Mouse (Mus musculus) kidney, postnatal 36 days (tissue): ENCODE data around the gene Gm5565.
"Not testable (repeated sequence)": the region's sequence is repeated elsewhere in the genome, so short reads cannot be mapped to it uniquely, and the experiment has no call there.

Source experiments
- DNase-seq, 2 experiments: peaks; one replicate each; pipeline ENCODE4 v3.0.0; 2021 to 2022; ENCODE audit warnings: mixed read lengths in 2 of 2

Gm5565 gene

DNA sequence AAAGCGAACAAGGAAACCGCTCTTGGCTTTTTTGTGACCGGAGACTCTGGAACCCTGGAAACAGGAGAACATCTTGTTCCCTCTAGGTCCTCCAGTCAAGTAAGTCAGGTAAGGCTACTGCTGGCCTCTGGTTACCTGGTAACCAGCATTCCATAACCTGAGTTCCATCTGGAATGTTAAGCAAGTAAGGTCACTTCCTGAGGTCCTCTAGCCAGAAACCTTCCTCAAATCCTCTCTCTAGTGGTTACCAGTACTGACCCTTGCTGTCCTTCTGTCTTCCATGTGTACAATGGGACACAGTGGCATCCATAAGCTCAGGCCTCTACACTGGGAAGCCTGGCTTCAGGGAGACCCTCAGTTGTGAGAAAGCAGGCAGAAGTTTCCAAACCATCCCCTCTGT lies at the start of gene Gm5565:
Gm5565 (minus strand) TSS at position 101 of the 400 bp plus-strand sequence.
- not testable (repeated sequence) for DNase-seq

DNA sequence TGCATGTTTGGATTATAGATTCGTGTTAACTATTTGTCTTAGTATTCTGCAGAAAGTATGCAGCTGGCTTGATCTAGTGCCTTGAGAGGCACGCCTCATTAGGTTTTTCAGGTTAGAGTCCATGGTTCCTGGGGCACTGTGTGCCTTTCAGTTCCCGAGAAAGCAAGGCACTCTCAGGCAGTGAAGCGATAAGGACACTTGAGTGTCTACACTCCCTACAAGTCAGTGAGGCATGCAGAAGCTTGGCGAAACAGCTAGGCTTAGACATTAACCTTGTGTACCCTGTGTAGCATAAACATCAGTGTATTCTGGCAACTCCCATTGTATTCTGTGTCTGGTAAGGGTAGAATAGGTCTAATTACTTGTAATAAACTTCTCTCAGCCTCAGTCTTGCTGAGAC lies 45.2 kb upstream of the Gm5565 start:
- DNase-seq = peak; percentile 73 to 93

DNA sequence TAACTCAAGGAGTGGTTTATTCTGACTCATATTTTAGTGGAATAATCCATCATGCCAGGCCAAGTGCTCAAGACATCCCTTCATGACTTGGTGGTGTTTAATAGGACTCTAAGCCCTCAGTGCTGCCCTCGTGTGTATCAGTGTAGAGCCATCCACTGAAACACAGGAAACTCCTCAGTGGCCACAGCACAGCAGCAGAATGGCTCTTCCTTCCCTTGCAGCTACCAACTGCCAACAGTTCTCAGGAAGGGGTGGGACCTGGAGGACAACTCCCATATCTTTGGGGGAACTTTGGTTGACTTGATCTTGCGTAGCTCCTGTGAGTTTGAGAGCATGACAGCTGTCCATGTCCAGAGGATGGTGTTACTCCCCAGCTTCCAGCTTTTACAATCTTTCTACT lies 43.6 kb upstream of the Gm5565 start:
- peak; percentile 21 to 37 for DNase-seq

DNA sequence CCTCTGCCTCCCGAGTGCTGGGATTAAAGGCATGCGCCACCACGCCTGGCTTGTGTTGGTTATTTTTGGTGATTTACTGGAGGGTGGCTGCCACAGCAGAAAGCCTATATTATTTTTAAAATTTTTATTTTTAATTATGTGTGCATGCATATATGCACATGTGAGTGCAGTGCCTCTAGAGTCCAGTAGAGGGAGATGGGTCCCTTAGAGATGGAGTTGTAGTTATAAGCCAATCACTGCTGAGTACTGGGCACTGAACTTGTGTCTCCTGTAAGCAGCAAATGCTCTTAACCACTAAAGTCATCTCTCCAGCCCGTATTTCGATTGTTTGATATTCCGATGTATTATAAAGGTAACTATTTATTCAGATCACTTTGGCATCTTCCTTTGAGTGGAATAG lies 40.2 kb upstream of the Gm5565 start:
- no peak for DNase-seq

DNA sequence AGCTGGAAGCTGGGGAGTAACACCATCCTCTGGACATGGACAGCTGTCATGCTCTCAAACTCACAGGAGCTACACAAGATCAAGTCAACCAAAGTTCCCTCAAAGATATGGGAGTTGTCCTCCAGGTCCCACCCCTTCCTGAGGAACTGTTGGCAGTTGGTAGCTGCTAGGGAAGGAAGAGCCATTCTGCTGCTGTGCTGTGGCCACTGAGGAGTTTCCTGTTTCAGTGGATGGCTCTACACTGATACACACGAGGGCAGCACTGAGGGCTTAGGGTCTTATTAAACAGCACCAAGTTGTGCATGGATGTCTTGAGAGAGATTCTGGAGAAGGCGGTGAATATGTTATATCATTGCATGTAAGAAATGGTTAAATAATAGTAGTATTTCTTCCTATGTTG lies 39.2 kb upstream of the Gm5565 start:
- DNase-seq = no peak

DNA sequence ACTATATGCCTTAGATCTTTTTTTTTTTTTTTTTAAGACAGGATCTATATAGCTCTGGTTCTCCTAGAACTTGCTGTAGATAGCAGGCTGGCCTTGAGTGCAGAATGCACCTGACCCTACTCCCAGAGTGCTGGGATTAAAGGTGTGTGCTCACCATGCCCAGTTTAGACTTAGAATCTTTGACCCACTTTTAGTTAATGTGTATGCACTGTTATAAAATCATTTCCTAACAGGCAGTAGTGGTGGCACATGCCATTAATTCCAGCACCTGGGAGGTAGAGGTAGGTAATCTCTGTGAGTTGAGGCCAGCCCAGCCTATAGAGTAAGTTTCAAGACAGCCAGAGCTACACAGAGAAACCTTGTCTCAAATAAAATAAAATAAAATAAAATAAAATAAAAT lies 38.7 kb upstream of the Gm5565 start:
- peak; percentile 50 to 82 for DNase-seq

DNA sequence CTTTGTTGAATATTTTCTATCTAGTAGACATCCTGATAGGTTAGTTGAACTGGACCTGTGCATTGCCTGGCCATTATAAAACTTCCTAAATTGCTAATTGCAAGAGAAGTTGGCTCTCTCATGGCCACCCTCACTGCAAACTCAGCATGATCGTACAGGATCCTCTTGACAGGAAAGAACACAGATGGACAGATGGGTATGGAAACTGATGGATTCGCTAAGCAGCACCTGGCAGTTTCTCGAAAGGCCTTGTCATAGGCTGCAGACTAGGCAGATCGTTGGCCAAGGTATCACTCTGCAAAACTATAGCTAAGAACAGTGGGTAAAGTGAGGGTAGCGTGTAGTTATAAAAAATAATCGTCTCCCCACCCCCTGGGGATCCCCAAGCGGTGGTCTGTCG lies 33.0 kb upstream of the Gm5565 start:
- no peak for DNase-seq

DNA sequence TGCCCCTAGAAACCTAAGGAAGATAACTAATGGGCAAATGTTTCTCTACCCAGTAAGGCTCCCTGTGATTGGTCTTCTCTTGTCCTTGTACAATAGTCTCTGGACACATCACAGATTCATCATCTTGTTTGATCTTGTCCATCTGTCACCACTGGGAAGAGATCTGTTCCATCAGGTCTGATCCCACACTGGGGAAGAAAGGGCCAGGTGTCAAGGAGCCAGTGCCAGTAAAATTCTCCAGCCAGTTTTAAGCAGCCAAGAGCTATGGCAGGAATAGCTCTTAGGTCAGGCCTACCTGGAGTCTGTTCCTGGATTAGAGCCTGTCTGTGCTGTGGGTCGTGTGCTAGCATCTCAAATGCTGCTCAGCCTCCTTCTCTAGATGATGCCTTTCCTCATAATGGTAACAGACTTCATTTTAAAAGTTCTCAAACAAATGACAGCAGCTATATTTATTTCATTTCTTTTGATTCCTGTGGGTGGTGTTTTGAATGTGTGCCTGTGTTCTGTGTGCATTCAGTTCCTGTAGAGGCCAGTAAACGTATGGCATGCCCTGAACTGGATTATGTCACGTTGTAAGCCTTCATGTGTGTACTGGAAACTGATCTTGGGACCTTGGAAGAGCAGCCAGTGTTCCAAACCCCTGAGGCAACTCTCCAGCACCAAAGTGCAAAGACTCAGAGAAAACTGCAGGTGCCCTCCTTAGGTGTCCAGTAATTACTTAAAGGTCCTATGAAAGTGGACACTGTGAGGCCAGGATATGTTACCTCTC lies 30.3 kb upstream of the Gm5565 start:
- DNase-seq = peak in 1 of 2 experiments; percentile 21

DNA sequence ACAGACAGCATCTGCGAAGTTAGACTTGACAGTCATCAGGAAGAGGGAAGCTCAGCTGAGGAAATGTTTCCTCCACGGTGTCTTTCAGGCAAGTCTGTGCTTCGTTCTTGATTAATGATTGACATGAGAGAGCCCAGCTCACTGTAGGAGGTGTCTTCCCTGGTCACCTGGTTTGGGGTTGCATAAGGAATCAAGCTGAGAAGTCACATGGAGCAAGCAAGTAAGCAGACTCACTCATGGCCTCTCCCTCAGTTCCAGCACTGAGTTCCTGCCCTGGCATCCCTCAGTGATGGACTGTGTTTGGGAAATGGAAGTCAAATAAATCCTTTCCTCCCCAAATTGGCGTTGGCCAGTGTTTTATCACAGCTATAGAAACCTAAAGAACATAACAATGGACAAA lies 29.8 kb upstream of the Gm5565 start:
- peak; percentile 50 to 73 for DNase-seq

DNA sequence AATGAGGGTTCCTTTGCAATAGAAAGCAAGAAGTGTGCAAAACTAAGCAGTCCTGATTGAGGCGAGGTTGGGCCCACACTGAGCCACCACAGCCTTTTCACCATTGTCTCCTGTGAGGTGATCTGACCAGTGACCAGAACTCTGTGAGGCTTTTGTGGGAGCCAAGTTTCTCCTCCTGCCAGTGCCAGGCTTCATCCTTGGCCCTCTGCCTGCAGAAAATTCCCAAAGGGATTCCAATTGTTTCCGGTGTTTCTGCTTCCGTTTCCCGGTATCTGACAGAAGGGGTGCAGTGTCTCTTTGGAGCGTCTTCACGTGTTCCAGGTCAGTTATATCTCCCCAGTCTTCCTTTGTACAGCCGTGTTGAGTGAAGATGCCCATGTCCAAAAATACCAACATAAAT lies 28.4 kb upstream of the Gm5565 start:
- DNase-seq = peak; percentile 19 to 55

DNA sequence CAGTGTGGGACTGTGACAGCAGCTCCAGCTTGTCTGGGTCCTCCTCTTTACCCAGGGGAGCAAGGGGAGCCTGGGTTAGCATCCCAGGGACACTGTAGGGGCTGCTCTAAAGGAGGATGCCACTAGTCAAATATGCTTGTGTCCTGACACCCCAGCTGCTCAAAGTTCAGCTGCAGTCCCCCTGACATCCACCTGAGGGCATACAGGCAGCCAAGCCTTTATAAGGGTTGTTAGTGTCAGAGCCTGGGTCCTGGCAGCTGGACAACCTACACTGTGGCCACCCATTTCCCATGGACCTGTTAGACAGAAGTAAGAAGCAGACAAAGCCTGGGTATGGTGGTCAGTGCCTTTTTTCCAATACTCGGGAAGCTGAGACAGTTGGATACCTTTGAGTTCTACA lies 27.8 kb upstream of the Gm5565 start:
- peak; percentile 40 to 59 for DNase-seq

DNA sequence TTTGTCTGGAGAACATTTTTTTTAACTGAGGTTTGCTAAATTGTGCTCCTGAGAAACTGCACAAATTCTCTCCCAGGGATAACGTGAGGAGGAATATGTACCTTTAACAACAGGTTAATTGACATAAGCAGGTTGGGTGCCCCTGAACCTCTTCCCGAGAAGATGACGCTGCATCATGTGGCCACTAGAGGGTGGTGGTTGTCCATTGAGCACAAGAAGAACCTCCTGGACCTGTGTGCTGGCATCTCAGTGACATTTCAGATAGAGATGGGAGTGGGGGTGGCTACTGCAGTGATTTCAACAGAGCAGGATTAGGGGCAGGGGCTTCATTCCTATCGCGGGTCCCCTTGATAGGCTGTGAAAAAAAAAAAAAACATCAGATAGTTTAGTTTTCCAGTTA lies 27.1 kb upstream of the Gm5565 start:
- peak; percentile 78 to 83 for DNase-seq

DNA sequence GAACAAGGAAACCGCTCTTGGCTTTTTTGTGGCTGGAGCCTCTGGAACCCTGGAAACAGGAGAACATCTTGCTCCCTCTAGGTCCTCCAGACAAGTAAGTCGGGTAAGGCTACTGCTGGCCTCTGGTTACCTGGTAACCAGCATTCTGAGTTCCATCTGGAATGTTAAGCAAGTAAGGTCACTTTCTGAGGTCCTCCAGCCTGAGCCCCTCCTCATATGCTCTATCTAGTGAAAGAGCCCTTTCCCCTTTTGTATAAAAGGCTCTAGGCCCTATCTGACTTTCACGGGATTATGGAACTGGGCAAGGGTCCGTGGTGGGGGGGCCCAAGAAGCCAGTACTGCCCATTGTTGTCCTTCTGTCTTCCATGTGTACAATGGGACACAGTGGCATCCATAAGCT lies 24.9 kb upstream of the Gm5565 start, which contains the start of gene 1700001J03Rik:
1700001J03Rik (minus strand) TSS at position 101 of the 400 bp plus-strand sequence.
- DNase-seq = not testable (repeated sequence)

DNA sequence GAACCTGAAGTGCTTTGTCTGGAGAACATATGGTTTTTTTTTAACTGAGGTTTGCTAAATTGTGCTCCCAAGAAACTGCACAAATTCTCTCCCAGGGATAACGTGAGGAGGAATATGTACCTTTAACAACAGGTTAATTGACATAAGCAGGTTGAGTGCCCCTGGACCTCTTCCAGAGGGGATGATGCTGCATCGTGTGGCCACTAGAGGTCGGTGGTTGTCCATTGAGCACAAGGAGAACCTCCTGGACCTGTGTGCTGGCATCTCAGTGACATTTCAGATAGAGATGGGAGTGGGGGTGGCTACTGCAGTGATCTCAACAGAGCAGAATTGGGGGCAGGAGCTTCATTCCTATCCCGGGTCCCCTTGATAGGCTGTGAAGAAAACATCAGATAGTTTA lies 12.4 kb upstream of the Gm5565 start:
- peak; percentile 57 to 79 for DNase-seq

DNA sequence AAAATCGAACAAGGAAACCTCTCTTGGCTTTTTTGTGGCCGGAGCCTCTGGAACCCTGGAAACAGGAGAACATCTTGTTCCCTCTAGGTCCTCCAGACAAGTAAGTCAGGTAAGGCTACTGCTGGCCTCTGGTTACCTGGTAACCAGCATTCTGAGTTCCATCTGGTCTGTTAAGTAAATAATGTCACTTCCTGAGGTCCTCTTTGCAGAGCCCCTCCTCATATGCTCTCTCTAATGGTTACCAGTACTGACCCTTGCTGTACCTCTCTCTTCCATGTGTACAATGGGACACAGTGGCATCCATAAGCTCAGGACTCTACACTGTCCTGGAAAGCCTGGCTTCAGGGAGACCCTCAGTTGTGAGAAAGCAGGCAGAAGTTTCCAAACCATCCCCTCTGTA lies 10.3 kb upstream of the Gm5565 start, which contains the start of gene Gm6309:
Gm6309 (minus strand) TSS at position 101 of the 400 bp plus-strand sequence.
- not testable (repeated sequence) for DNase-seq

DNA sequence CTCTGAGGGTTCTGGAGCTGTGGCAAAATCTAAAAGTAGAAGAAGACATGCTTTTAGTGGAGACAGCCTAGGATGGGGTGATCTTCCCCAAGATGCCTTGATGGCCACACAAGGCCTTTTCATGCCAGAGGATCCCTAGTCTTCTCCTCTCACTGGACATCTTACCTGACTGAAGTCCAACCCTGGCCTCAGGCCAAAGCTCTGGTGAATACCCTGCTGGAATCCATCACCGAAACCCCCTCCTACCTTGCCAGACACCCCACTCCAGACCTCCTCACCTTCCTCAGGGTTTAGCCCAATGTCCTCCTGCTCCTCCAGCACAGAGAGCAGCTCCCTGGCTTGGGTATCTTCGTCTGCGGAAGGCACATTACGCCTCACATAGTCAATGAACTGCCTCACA lies 2.0 kb downstream of the Gm5565 start:
- not testable (repeated sequence) for DNase-seq

DNA sequence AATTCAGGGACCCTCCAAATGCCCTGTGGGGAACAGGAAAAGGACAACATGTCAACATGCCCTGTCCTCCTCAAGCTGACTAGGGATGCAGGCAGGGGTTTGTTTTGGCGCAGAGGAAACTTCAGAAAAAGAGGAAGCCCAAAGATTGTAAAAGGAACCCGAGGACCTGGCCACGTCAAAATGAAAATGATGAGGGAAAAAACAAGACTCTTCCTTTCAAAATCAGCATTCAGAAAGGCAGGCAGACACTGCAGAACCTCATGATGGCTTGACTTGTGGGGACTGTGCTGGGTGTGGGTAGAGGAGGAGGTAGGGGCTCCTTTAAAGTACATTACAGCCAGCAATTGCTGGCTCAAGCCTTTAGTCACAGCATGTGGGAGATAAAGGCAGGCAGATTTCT lies 9.9 kb downstream of the Gm5565 start:
- DNase-seq = no peak

DNA sequence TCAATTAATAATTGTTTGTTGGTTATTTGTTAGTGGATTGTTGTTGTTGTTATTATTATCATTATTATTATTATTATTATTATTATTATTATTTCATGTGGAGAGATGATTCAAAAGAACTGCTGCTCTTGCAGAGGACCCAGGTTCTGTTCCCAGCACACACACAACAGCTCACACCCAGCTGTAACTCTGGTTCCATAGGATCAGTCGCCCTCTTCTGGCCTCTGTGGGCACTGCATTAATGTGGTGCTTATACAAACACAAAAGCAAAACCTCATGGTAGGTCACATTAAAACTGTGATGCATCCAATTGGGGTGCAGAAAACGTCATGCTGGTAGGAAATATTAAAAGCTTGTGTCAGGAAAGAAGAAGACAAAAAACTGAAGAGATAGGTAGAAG lies 12.4 kb downstream of the Gm5565 start:
- peak in 1 of 2 experiments; percentile 6 for DNase-seq
